Mouse (Mus musculus): ENCODE data around the gene Dapl1.

- TF ChIP-seq CTCF (IDR thresholded peaks at IDR 0.05; ENCODE audit: low read depth) (no peak), EP300 (IDR thresholded peaks at IDR 0.05; ENCODE audit: low read depth) (no peak)
Measured at GRCm38 (mm10) chr2:59523526-59523925, 39.1 kb downstream of the Dapl1 start.

Data from liver, postnatal 0 days (tissue).